Mouse (Mus musculus) left cerebral cortex, postnatal 14 days (tissue): ENCODE measurements around the gene Kcna6. TPM values are rescaled to one million over a fixed set of nuclear protein-coding genes. Genes with fewer than 3 reads are reported as not detected.
A peak's percentile ranks its signal among the peaks of the same experiment; 100 is the strongest.

ENCODE experiments used
- DNase-seq, 2 experiments: peaks; one replicate each; pipeline ENCODE4 v3.0.0; 2021 to 2022; ENCODE audit warnings: low spot score in 2 of 2, mixed read lengths in 1 of 2
- intact Hi-C: fragments of 180-260 bp; cut with DNase I; formaldehyde crosslinking; loops from one replicate; pipeline ENCODE4 v1.15.1; 2025
- long read RNA-seq, 2 experiments: library from polyadenylated mRNA; stranded (forward); transcript quantifications; one replicate each; pipeline ENCODE4 v2.0.0; 2021
- total RNA-seq, 2 experiments: library from RNA; stranded (reverse); gene quantifications; 2 replicates each; pipeline ENCODE4 v1.2.3; 2021

Kcna6 gene
- 10 to 100 TPM; 76.4 to 78.5 TPM for total RNA-seq
- long read RNA-seq, experiment 1, full-length matches to known transcripts: 56 of 71 reads
- long read RNA-seq, experiment 1, partial matches to known transcripts: 5 of 71 reads
- long read RNA-seq, experiment 1, other reads (novel, unspliced or antisense): 10 of 71 reads
- long read RNA-seq, experiment 2, full-length matches to known transcripts: 32 of 41 reads
- long read RNA-seq, experiment 2, partial matches to known transcripts: 0 of 41 reads
- long read RNA-seq, experiment 2, other reads (novel, unspliced or antisense): 9 of 41 reads

GRCm38 (mm10) chr6:126740211-126741142, at the start of gene Kcna6:
TSS of gene Kcna6 (minus strand) at chr6:126740674.
- intact Hi-C loops: no loop called here
- DNase-seq: peak; percentile 35 to 52

GRCm38 (mm10) chr6:126788863-126789262, 48.4 kb upstream of the Kcna6 start:
- no peak for DNase-seq
- intact Hi-C loops: loop anchor here (10.0 kb wide), 1 partner anchor 224 kb away; no protein-coding TSS in a partner anchor

GRCm38 (mm10) chr6:126784206-126784605, 43.7 kb upstream of the Kcna6 start:
- no peak for DNase-seq
- intact Hi-C loops: loop anchor here (10.0 kb wide), 1 partner anchor 219 kb away; no protein-coding TSS in a partner anchor

- DNase-seq: peak; percentile 71 to 90
- intact Hi-C loops: loop anchor here (10.0 kb wide), 1 partner anchor 219 kb away; no protein-coding TSS in a partner anchor
These were observed 43.2 kb upstream of the Kcna6 start for GRCm38 (mm10) chr6:126783651-126784066.

- intact Hi-C loops: loop anchor here (10.0 kb wide), 1 partner anchor 218 kb away; no protein-coding TSS in a partner anchor
- DNase-seq: no peak
These were observed 42.6 kb upstream of the Kcna6 start for GRCm38 (mm10) chr6:126783056-126783455.

- intact Hi-C loops: no loop called here
- no peak for DNase-seq
These were observed 37.4 kb upstream of the Kcna6 start for GRCm38 (mm10) chr6:126777889-126778288.

- no peak for DNase-seq
- intact Hi-C loops: no loop called here
These were observed 33.4 kb upstream of the Kcna6 start for GRCm38 (mm10) chr6:126773873-126774272.

GRCm38 (mm10) chr6:126772326-126772725, 31.9 kb upstream of the Kcna6 start:
- peak in 1 of 2 experiments; percentile 58 for DNase-seq
- intact Hi-C loops: no loop called here

GRCm38 (mm10) chr6:126770146-126770731, 29.8 kb upstream of the Kcna6 start:
- DNase-seq: no peak
- intact Hi-C loops: no loop called here

GRCm38 (mm10) chr6:126768957-126769665, 28.6 kb upstream of the Kcna6 start:
- peak in 1 of 2 experiments; percentile 65 for DNase-seq
- intact Hi-C loops: no loop called here

GRCm38 (mm10) chr6:126767610-126768532, 27.4 kb upstream of the Kcna6 start:
- DNase-seq: no peak
- intact Hi-C loops: no loop called here

- intact Hi-C loops: no loop called here
- DNase-seq: no peak
These were observed 26.1 kb upstream of the Kcna6 start for GRCm38 (mm10) chr6:126766552-126766951.

- intact Hi-C loops: no loop called here
- DNase-seq: no peak
These were observed 24.2 kb upstream of the Kcna6 start for GRCm38 (mm10) chr6:126764563-126765091.

- DNase-seq: no peak
- intact Hi-C loops: no loop called here
These were observed 20.9 kb upstream of the Kcna6 start for GRCm38 (mm10) chr6:126761362-126761761.

- no peak for DNase-seq
- intact Hi-C loops: no loop called here
These were observed 15.4 kb upstream of the Kcna6 start for GRCm38 (mm10) chr6:126755729-126756411.

GRCm38 (mm10) chr6:126752520-126752919, 12.0 kb upstream of the Kcna6 start:
- intact Hi-C loops: no loop called here
- DNase-seq: no peak

- DNase-seq: no peak
- intact Hi-C loops: no loop called here
These were observed 5.4 kb upstream of the Kcna6 start for GRCm38 (mm10) chr6:126745888-126746287.
